In the genomic region with DNA sequence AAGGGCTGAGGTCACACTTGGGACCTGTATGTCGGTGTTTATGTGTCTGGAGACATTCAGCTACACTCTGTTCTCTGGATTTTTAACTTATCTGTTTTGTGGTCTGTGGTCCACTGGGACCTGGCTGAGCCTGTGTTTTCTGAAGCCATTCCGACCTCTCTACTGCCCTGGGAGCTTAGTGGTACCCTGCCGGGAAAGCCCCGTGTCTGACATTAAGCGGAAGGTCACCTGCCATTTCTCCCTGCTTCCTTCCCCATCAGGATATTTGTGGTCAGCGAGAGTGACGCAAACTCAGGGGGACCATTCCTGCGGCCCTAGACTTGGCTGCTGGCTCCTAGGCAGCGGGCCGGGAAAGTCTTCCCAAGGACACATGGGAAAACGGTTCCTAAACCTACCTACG, we compare ENCODE assay signal across 13 mouse cellular contexts.
"Had no signal": no experiment of that assay in that cellular context is flagged by ENCODE, and none has a peak within 500 bp of the region (broad histone marks: within the 10 kb centered on the region; RNA-seq: fewer than 3 reads in every experiment).

No protein-coding gene starts in this region.

- H3K4me3 ChIP-seq: limb, embryonic 15.5 days; liver, embryonic 12.5 days; midbrain, embryonic 13.5 days; myocyte; neural tube, embryonic 12.5 days; stomach, embryonic 15.5 days had no signal

- H3K36me3 ChIP-seq: limb, embryonic 15.5 days; midbrain, embryonic 13.5 days; neural tube, embryonic 12.5 days; stomach, embryonic 15.5 days had no signal

- H3K4me2 ChIP-seq: limb, embryonic 15.5 days; liver, embryonic 12.5 days; lung, embryonic 14.5 days; midbrain, embryonic 13.5 days; neural tube, embryonic 12.5 days; stomach, embryonic 15.5 days had no signal

- H3K9me3 ChIP-seq: limb, embryonic 15.5 days; liver, embryonic 12.5 days; midbrain, embryonic 13.5 days; neural tube, embryonic 12.5 days; stomach, embryonic 15.5 days had no signal

- ATAC-seq: liver, embryonic 12.5 days; midbrain, embryonic 13.5 days had no signal

- H3K27me3 ChIP-seq: limb, embryonic 15.5 days; liver, embryonic 12.5 days; neural tube, embryonic 12.5 days; stomach, embryonic 15.5 days had no signal

- H3K27ac ChIP-seq: limb, embryonic 15.5 days; liver, embryonic 12.5 days; neural tube, embryonic 12.5 days; stomach, embryonic 15.5 days had no signal

- H3K4me1 ChIP-seq: liver, embryonic 12.5 days had no signal

- DNase-seq: kidney, adult 8-10 months; kidney, postnatal 25 days; lung, embryonic 14.5 days; lung, postnatal 10 days; lung, postnatal 4 days; thymus, adult 2 months; thymus, postnatal 25 days had no signal

- H3K9ac ChIP-seq: limb, embryonic 15.5 days; liver, embryonic 12.5 days; lung, embryonic 14.5 days; midbrain, embryonic 13.5 days; neural tube, embryonic 12.5 days; stomach, embryonic 15.5 days had no signal
